Mouse (Mus musculus): ENCODE measurements around the gene Fam71e2. TPM values are rescaled to one million over a fixed set of nuclear protein-coding genes. Genes with fewer than 3 reads are reported as not detected.

Fam71e2 gene
- total and polyA plus RNA-seq, 3 experiments = not detected

DNA sequence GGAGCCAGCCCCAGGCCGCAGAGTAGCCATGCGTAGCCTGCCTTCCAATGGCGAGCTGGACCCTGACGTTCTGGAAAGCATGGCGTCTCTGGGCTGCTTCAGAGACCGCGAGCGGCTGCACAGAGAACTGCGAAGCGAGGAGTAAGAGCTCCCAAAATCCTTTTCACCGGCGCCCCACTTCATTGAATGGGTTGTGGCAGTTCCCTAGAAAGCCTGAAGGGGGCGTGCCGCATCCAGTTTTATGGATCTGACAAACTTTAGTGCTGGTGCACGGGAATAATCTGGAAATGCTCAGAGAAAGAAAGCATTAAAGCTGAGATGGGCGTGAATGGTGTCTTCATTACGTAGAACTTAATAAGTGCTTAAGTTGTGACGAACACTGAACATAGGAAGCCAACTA lies 66.0 kb downstream of the Fam71e2 start:
- Histone ChIP-seq H3K36me3 (ENCODE audit: control insufficient read depth in 1 of 2, insufficient read depth in 2 of 2, low read length in 2 of 2) (no peaks in the 10 kb centered on the region), H3K4me1 (ENCODE audit: control insufficient read depth in 1 of 2, insufficient read depth in 2 of 2, low read length in 2 of 2) (no peaks in the 10 kb centered on the region), H3K27ac (ENCODE audit: control insufficient read depth, low read depth, low read length) (no peak overlapping the region), H3K9ac (ENCODE audit: control insufficient read depth, low read depth, low read length, poor library complexity, severe bottlenecking) (peak overlapping the region; percentile 64), H3K4me3 (ENCODE audit: control insufficient read depth in 1 of 2, insufficient read depth in 1 of 2, low read depth in 2 of 2, low read length in 2 of 2) (peak overlapping the region in 1 of 2 experiments; percentile 33; a peak in 2 of 4 replicates), H3K27me3 (ENCODE audit: control insufficient read depth in 1 of 2, insufficient read depth in 2 of 2, low read length in 2 of 2) (peaks cover 0 to 3% of the 10 kb centered on the region in 2 experiments; a peak in 2 of 4 replicates), H3K9me3 (replicated peaks; ENCODE audit: insufficient read depth, low read length) (no peaks in the 10 kb centered on the region), H3K79me2 (ENCODE audit: control insufficient read depth, insufficient read depth, low read length, poor library complexity) (no peaks in the 10 kb centered on the region)
- no peak for TF ChIP-seq ZNF384 (IDR thresholded peaks at IDR 0.05; ENCODE audit: low read depth, low read length)
- no peak for TF ChIP-seq UBTF (IDR thresholded peaks at IDR 0.05; ENCODE audit: borderline replicate concordance, insufficient read depth, low read depth, low read length)
- TF ChIP-seq ELF1 (IDR thresholded peaks at IDR 0.05; ENCODE audit: low read depth, low read length) = no peak
- no peak for TF ChIP-seq TCF12 (IDR thresholded peaks at IDR 0.05; ENCODE audit: low read depth, low read length)
- TF ChIP-seq SMC3 (IDR thresholded peaks at IDR 0.05; ENCODE audit: low read depth, low read length) = peak; percentile 84
- TF ChIP-seq ETS1 (IDR thresholded peaks at IDR 0.05; ENCODE audit: low read depth, low read length) = no peak
- no peak for TF ChIP-seq ZMIZ1 (IDR thresholded peaks at IDR 0.05; ENCODE audit: low read depth, low read length)
- TF ChIP-seq ZKSCAN1 (IDR thresholded peaks at IDR 0.05; ENCODE audit: low read depth, low read length) = no peak
- TF ChIP-seq RAD21 (IDR thresholded peaks at IDR 0.05; ENCODE audit: low read depth, low read length) = peak; percentile 89
- peak; percentile 84 for TF ChIP-seq ZC3H11A (IDR thresholded peaks at IDR 0.05; ENCODE audit: low read depth, low read length)
- TF ChIP-seq RCOR1 (IDR thresholded peaks at IDR 0.05; ENCODE audit: low read depth, low read length) = no peak
- no peak for TF ChIP-seq MAZ (IDR thresholded peaks at IDR 0.05; ENCODE audit: low read depth, low read length)
- TF ChIP-seq USF2 (IDR thresholded peaks at IDR 0.05; ENCODE audit: borderline replicate concordance in 1 of 2, insufficient read depth in 1 of 2, low read depth in 1 of 2, low read length in 2 of 2) = no peak
- TF ChIP-seq NELFE (IDR thresholded peaks at IDR 0.05; ENCODE audit: low read depth, low read length) = no peak
- no peak for TF ChIP-seq GATA1 (IDR thresholded peaks at IDR 0.05; ENCODE audit: low read depth, low read length)
- TF ChIP-seq POLR2AphosphoS5 (IDR thresholded peaks at IDR 0.05; ENCODE audit: borderline replicate concordance, low read depth, low read length) = no peak
- no peak for TF ChIP-seq MYB (IDR thresholded peaks at IDR 0.05; ENCODE audit: low read depth, low read length)
- TF ChIP-seq HCFC1 (IDR thresholded peaks at IDR 0.05; ENCODE audit: low read depth, low read length) = peak; percentile 46; the same call in 1 of the 2 replicates
- TF ChIP-seq MAX (IDR thresholded peaks at IDR 0.05; ENCODE audit: low read length) = no peak; the same call in 1 of the 2 replicates
- TF ChIP-seq GABPA (IDR thresholded peaks at IDR 0.05; ENCODE audit: low read depth, low read length) = no peak
- no peak for TF ChIP-seq USF1 (IDR thresholded peaks at IDR 0.05; ENCODE audit: low read depth, low read length)
- no peak for TF ChIP-seq MEF2A (IDR thresholded peaks at IDR 0.05; ENCODE audit: extremely low read depth, insufficient replicate concordance, low read depth, low read length, poor library complexity, severe bottlenecking)
- no peak for TF ChIP-seq MAFK (IDR thresholded peaks at IDR 0.05; ENCODE audit: borderline replicate concordance, low read depth, low read length)
- TF ChIP-seq NRF1 (IDR thresholded peaks at IDR 0.05; ENCODE audit: insufficient read depth, low read depth, low read length, poor library complexity, severe bottlenecking) = no peak
- TF ChIP-seq POLR2A (IDR thresholded peaks at IDR 0.05; ENCODE audit: control insufficient read depth in 1 of 2, insufficient read depth in 1 of 2, low read depth in 1 of 2, low read length in 2 of 2, poor library complexity in 1 of 2) = no peak
- TF ChIP-seq KAT2A (conservative IDR thresholded peaks at IDR 0.05; ENCODE audit: low read depth, low read length) = no peak
- TF ChIP-seq MXI1 (IDR thresholded peaks at IDR 0.05; ENCODE audit: low read depth, low read length) = no peak
- no peak for TF ChIP-seq EP300 (IDR thresholded peaks at IDR 0.05; ENCODE audit: low read depth in 1 of 2, low read length in 2 of 2)
- TF ChIP-seq E2F4 (IDR thresholded peaks at IDR 0.05; ENCODE audit: borderline replicate concordance, low read depth, low read length) = no peak
- TF ChIP-seq TAL1 (IDR thresholded peaks at IDR 0.05; ENCODE audit: low read length) = no peak
- TF ChIP-seq CTCF (IDR thresholded peaks at IDR 0.05 in 2 of 3, conservative IDR thresholded peaks at IDR 0.05 in 1 of 3; ENCODE audit: control insufficient read depth in 1 of 3, insufficient read depth in 1 of 3, low read depth in 2 of 3, low read length in 3 of 3, poor library complexity in 1 of 3, severe bottlenecking in 1 of 3) = peak; percentile 77 to 92 (median 84)
- no peak for TF ChIP-seq MYC (IDR thresholded peaks at IDR 0.05; ENCODE audit: low read depth, low read length)
- no peak for TF ChIP-seq CHD1 (IDR thresholded peaks at IDR 0.05; ENCODE audit: low read depth, low read length)
- TF ChIP-seq TBP (IDR thresholded peaks at IDR 0.05; ENCODE audit: low read depth, low read length) = peak; percentile 81
- TF ChIP-seq BHLHE40 (IDR thresholded peaks at IDR 0.05; ENCODE audit: borderline replicate concordance, low read depth, low read length) = peak; percentile 29; the same call in 1 of the 2 replicates
- TF ChIP-seq JUND (IDR thresholded peaks at IDR 0.05; ENCODE audit: low read depth, low read length) = no peak
- TF ChIP-seq CHD2 (IDR thresholded peaks at IDR 0.05; ENCODE audit: low read length) = no peak
- TF ChIP-seq SIN3A (IDR thresholded peaks at IDR 0.05; ENCODE audit: low read length) = peak; percentile 32; the same call in 1 of the 2 replicates
- DNase-seq (ENCODE audit: low read depth, low spot score) = peak; percentile 78
